Mouse (Mus musculus) forebrain, embryonic 16.5 days (tissue): ENCODE measurements around the gene Arvcf. TPM values are rescaled to one million over a fixed set of nuclear protein-coding genes. Genes with fewer than 3 reads are reported as not detected.
A peak's percentile ranks its signal among the peaks of the same experiment; 100 is the strongest.

Experiments
- ATAC-seq: fragments of 200-750 bp; cut with Nextera tagmentation; 2 replicates; pipeline ENCODE4 v1.8.0; 2017; ENCODE audit warnings: mild to moderate bottlenecking, moderate library complexity
- H3K27ac ChIP-seq: fragments of 300-500 bp; sonication (generic); 2 replicates; pipeline ENCODE4 v1.5.1; 2014; ENCODE audit warnings: low read length, control low read depth
- H3K27me3 ChIP-seq: fragments of 300-500 bp; sonication (generic); replicated peaks from 2 replicates; pipeline ENCODE4 v1.6.1; 2014; ENCODE audit warnings: low read length; ENCODE audit not compliant: control insufficient read depth, insufficient read depth
- H3K36me3 ChIP-seq: fragments of 300-500 bp; sonication (generic); 2 replicates; pipeline ENCODE4 v1.6.1; 2014; ENCODE audit not compliant: control insufficient read depth, insufficient read depth
- H3K4me1 ChIP-seq: fragments of 300-500 bp; sonication (generic); replicated peaks from 2 replicates; pipeline ENCODE4 v1.6.1; 2014; ENCODE audit warnings: low read length; ENCODE audit not compliant: control insufficient read depth, insufficient read depth
- H3K4me2 ChIP-seq: fragments of 300-500 bp; sonication (generic); 2 replicates; pipeline ENCODE4 v1.6.1; 2014; ENCODE audit warnings: mild to moderate bottlenecking, low read length, control low read depth
- H3K4me3 ChIP-seq: fragments of 300-500 bp; sonication (generic); replicated peaks from 2 replicates; pipeline ENCODE4 v1.5.1; 2014; ENCODE audit warnings: mild to moderate bottlenecking, low read length, control low read depth
- H3K9ac ChIP-seq: fragments of 300-500 bp; sonication (generic); replicated peaks from 2 replicates; pipeline ENCODE4 v1.6.1; 2014; ENCODE audit warnings: low read depth, low read length, control low read depth
- H3K9me3 ChIP-seq: fragments of 300-500 bp; sonication (generic); 2 replicates; pipeline ENCODE4 v1.6.1; 2016; ENCODE audit warnings: low read length; ENCODE audit not compliant: control insufficient read depth
- WGBS: fragments of 180-500 bp; shearing (Covaris S2); extraction: QIAGEN DNeasy Blood & Tissue Kit; methylation state at CpG from one replicate; pipeline ENCODE4 v1.1.7; 2014; 5-methylcytosine and 5-hydroxymethylcytosine counted together
- polyA plus RNA-seq: library from polyadenylated mRNA; unstranded; fragments of >200 nt; fragmentation: Nextera tagmentation; extraction: Ambion mirVana; gene quantifications from 2 replicates; pipeline ENCODE4 v1.2.1, GENCODE M21; 2015

Gene Arvcf
- polyA plus RNA-seq: 58.6 and 67.8 TPM in 2 replicates

- Histone ChIP-seq H3K27me3 (no peaks in the 10 kb centered on the region), H3K9ac (peak within 1 kb of the TSS; percentile 95), H3K9me3 (no peaks in the 10 kb centered on the region), H3K4me2 (peak within 1 kb of the TSS; percentile 65), H3K4me1 (peaks cover 40% of the 10 kb centered on the region), H3K36me3 (no peaks in the 10 kb centered on the region), H3K4me3 (peak within 1 kb of the TSS; percentile 99), H3K27ac (peak within 1 kb of the TSS; percentile 61)
- ATAC-seq: peak; percentile 84
- under 1% methylated on average over 37 of the region's 44 CpGs for WGBS
Measured at GRCm38 (mm10) chr16:18347931-18348600, at the start of gene Arvcf, which contains the start of gene Tango2. Arvcf (plus strand) TSS chr16:18348182. Tango2 (minus strand) TSS chr16:18348103.

GRCm38 (mm10) chr16:18308159-18308558, 39.8 kb upstream of the Arvcf start:
- Histone ChIP-seq H3K4me1 (no peaks in the 10 kb centered on the region), H3K4me3 (no peak overlapping the region), H3K9ac (no peak overlapping the region), H3K9me3 (no peaks in the 10 kb centered on the region), H3K36me3 (peaks cover 14% of the 10 kb centered on the region), H3K27ac (no peak overlapping the region), H3K27me3 (no peaks in the 10 kb centered on the region), H3K4me2 (no peak overlapping the region)
- 89% methylated on average over 1 of the region's 1 CpGs for WGBS
- no peak for ATAC-seq

GRCm38 (mm10) chr16:18318992-18319391, 29.0 kb upstream of the Arvcf start:
- H3K36me3 ChIP-seq: 0 out of 2 replicates have a peak, but pooled peaks cover 2% of the 10 kb centered on the region
- H3K9me3 ChIP-seq: no peaks in the 10 kb centered on the region
- 82% methylated on average over 3 of the region's 3 CpGs for WGBS
- no peak overlapping the region for H3K9ac ChIP-seq
- H3K27me3 ChIP-seq: no peaks in the 10 kb centered on the region
- no peaks in the 10 kb centered on the region for H3K4me1 ChIP-seq
- H3K27ac ChIP-seq: no peak overlapping the region
- no peak overlapping the region for H3K4me2 ChIP-seq
- no peak for ATAC-seq
- no peak overlapping the region for H3K4me3 ChIP-seq

- Histone ChIP-seq H3K4me1 (no peaks in the 10 kb centered on the region), H3K9me3 (no peaks in the 10 kb centered on the region), H3K27ac (no peak overlapping the region), H3K4me3 (no peak overlapping the region), H3K36me3 (0 out of 2 replicates have a peak, but pooled peaks cover 2% of the 10 kb centered on the region), H3K27me3 (no peaks in the 10 kb centered on the region), H3K4me2 (no peak overlapping the region), H3K9ac (no peak overlapping the region)
- 87% methylated on average over 2 of the region's 2 CpGs for WGBS
- no peak for ATAC-seq
Measured at GRCm38 (mm10) chr16:18321443-18321842, 26.5 kb upstream of the Arvcf start.

- Histone ChIP-seq H3K27ac (no peak overlapping the region), H3K4me2 (no peak overlapping the region), H3K9ac (no peak overlapping the region), H3K9me3 (no peaks in the 10 kb centered on the region), H3K36me3 (0 out of 2 replicates have a peak, but pooled peaks cover 2% of the 10 kb centered on the region), H3K4me3 (no peak overlapping the region), H3K27me3 (no peaks in the 10 kb centered on the region), H3K4me1 (no peaks in the 10 kb centered on the region)
- WGBS: 83% methylated on average over 2 of the region's 2 CpGs
- ATAC-seq: no peak
Measured at GRCm38 (mm10) chr16:18323460-18323859, 24.5 kb upstream of the Arvcf start.

- Histone ChIP-seq H3K27ac (no peak overlapping the region), H3K9me3 (no peaks in the 10 kb centered on the region), H3K9ac (no peak overlapping the region), H3K4me1 (no peaks in the 10 kb centered on the region), H3K36me3 (0 out of 2 replicates have a peak, but pooled peaks cover 2% of the 10 kb centered on the region), H3K4me3 (no peak overlapping the region), H3K4me2 (no peak overlapping the region), H3K27me3 (no peaks in the 10 kb centered on the region)
- WGBS: 81% methylated on average over 6 of the region's 6 CpGs
- ATAC-seq: no peak
Measured at GRCm38 (mm10) chr16:18324031-18324430, 24.0 kb upstream of the Arvcf start.

- 82% methylated on average over 4 of the region's 4 CpGs for WGBS
- no peak for ATAC-seq
Measured at GRCm38 (mm10) chr16:18325741-18326140, 22.2 kb upstream of the Arvcf start.

GRCm38 (mm10) chr16:18327936-18328335, 20.0 kb upstream of the Arvcf start:
- no peak overlapping the region for H3K27ac ChIP-seq
- 93% methylated on average over 9 of the region's 9 CpGs for WGBS
- no peaks in the 10 kb centered on the region for H3K36me3 ChIP-seq
- H3K9me3 ChIP-seq: no peaks in the 10 kb centered on the region
- H3K9ac ChIP-seq: no peak overlapping the region
- no peaks in the 10 kb centered on the region for H3K27me3 ChIP-seq
- no peak overlapping the region for H3K4me2 ChIP-seq
- ATAC-seq: no peak
- no peaks in the 10 kb centered on the region for H3K4me1 ChIP-seq
- no peak overlapping the region for H3K4me3 ChIP-seq

More at GRCm38 (mm10) chr16:18325741-18326140, 22.2 kb upstream of the Arvcf start:
- Histone ChIP-seq H3K4me3 (no peak overlapping the region), H3K9ac (no peak overlapping the region), H3K9me3 (no peaks in the 10 kb centered on the region), H3K27ac (no peak overlapping the region), H3K36me3 (0 out of 2 replicates have a peak, but pooled peaks cover 2% of the 10 kb centered on the region), H3K4me1 (no peaks in the 10 kb centered on the region), H3K27me3 (no peaks in the 10 kb centered on the region), H3K4me2 (no peak overlapping the region)

- H3K27me3 ChIP-seq: no peaks in the 10 kb centered on the region
- H3K27ac ChIP-seq: no peak overlapping the region
- no peak overlapping the region for H3K9ac ChIP-seq
- no peaks in the 10 kb centered on the region for H3K4me1 ChIP-seq
- ATAC-seq: no peak
- 75% methylated on average over 1 of the region's 1 CpGs for WGBS
- no peak overlapping the region for H3K4me2 ChIP-seq
- no peak overlapping the region for H3K4me3 ChIP-seq
- H3K36me3 ChIP-seq: no peaks in the 10 kb centered on the region
- no peaks in the 10 kb centered on the region for H3K9me3 ChIP-seq
Measured at GRCm38 (mm10) chr16:18328524-18328923, 19.5 kb upstream of the Arvcf start.
